Comparison of ENCODE assay signal across 8 mouse cellular contexts in the genomic region with DNA sequence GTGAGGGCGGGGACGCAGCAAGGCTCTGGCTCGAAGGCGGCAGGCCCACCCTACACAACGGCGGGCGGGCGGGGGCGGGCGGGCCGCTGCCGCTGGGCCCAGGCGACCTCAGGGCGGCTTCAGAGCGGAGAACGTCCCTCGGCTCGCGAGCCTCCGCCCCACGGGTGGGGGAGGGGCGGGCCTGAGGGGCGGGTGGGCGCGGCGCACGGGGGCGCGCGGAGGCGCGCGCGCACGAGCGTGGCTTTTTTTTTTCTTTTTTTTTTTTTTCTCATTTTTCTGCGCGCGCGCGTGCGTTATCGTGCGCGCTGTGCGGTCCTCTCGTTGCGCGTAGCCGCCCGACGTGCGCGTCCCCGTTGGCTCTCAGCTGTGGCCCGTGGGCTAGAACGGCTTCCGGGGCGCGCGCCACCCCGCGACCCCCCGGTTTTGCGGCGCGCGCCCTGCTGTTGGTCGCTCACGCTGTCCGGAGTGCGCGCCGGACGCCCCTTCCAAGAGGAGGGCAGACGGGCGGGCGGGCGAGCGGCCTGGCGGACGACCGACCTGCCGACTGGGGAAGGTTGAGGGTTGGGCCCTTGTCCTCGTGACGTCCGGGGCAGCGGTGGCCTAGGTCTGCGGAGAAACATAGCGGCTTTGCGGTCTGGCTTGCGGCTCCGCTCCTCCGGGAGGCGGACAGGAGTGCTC. TPM values are rescaled to one million over a fixed set of nuclear protein-coding genes. Genes with fewer than 3 reads are reported as not detected.
DNase-seq lines count a peak whose midpoint lies in the region; ATAC-seq and TF ChIP-seq lines count a peak whose summit lies in the region.

No protein-coding gene starts in this region.

- H3K4me3 ChIP-seq in C2C12 (ENCODE audit: insufficient read depth, poor library complexity, severe bottlenecking): peak overlapping the region; percentile 72
- H3K4me3 ChIP-seq in bone marrow macrophage, adult 2 months (ENCODE audit: insufficient read depth, low read length): peak overlapping the region; percentile 96
- H3K4me3 ChIP-seq in embryonic fibroblast, embryonic 13.5 days (ENCODE audit: insufficient read depth, low read length): peak overlapping the region; percentile 100
- peak overlapping the region; percentile 98 for H3K4me3 ChIP-seq in heart, embryonic 11.5 days (ENCODE audit: low read depth, low read length)
- peak overlapping the region; percentile 98 for H3K4me3 ChIP-seq in kidney, embryonic 16.5 days (ENCODE audit: low read length)
- peak overlapping the region; percentile 81 for H3K4me3 ChIP-seq in liver, adult 2 months (ENCODE audit: insufficient read depth, low read depth, low read length)

- TF ChIP-seq POLR2A in bone marrow macrophage, adult 2 months (IDR thresholded peaks at IDR 0.05; ENCODE audit: borderline replicate concordance, low read depth, low read length): no peak
- TF ChIP-seq POLR2A in embryonic fibroblast, embryonic 13.5 days (IDR thresholded peaks at IDR 0.05; ENCODE audit: low read depth, low read length): no peak; the same call in 1 of the 2 replicates
- TF ChIP-seq POLR2A in liver, adult 2 months (IDR thresholded peaks at IDR 0.05; ENCODE audit: extremely low read depth, insufficient read depth, low read length): 0 out of 2 replicates have a peak, but pooled peaks have one; percentile 8

- under 1% methylated on average over 81 of the region's 95 CpGs for WGBS in heart, embryonic 11.5 days (ENCODE audit: insufficient replicate concordance)
- under 1% methylated on average over 72 of the region's 95 CpGs for WGBS in kidney, embryonic 16.5 days
- under 1% methylated on average over 77 of the region's 95 CpGs for WGBS in liver, adult 2 months

- H3K4me1 ChIP-seq in bone marrow macrophage, adult 2 months (ENCODE audit: control insufficient read depth, insufficient read depth, low read length): peaks cover 16% of the 10 kb centered on the region
- peaks cover 16% of the 10 kb centered on the region for H3K4me1 ChIP-seq in embryonic fibroblast, embryonic 13.5 days (ENCODE audit: control insufficient read depth, insufficient read depth, low read length)
- peaks cover 15% of the 10 kb centered on the region for H3K4me1 ChIP-seq in heart, embryonic 11.5 days (ENCODE audit: control insufficient read depth, insufficient read depth, low read length)
- H3K4me1 ChIP-seq in kidney, embryonic 16.5 days (ENCODE audit: insufficient read depth, low read length): peaks cover 15% of the 10 kb centered on the region
- H3K4me1 ChIP-seq in liver, adult 2 months (ENCODE audit: control insufficient read depth, insufficient read depth, low read length): peaks cover 4% of the 10 kb centered on the region; the same call in 1 of the 2 replicates

- H3K27ac ChIP-seq in bone marrow macrophage, adult 2 months (ENCODE audit: insufficient read depth, low read depth, low read length): peak overlapping the region; percentile 95
- peak overlapping the region; percentile 95 for H3K27ac ChIP-seq in embryonic fibroblast, embryonic 13.5 days (ENCODE audit: insufficient read depth, low read length)
- peak overlapping the region; percentile 100 for H3K27ac ChIP-seq in heart, embryonic 11.5 days (ENCODE audit: low read depth, low read length)
- H3K27ac ChIP-seq in kidney, embryonic 16.5 days (ENCODE audit: low read length): peak overlapping the region; percentile 100
- H3K27ac ChIP-seq in liver, adult 2 months (replicated peaks; ENCODE audit: insufficient read depth, low read depth, low read length): peak overlapping the region; percentile 87

- peaks cover 47% of the 10 kb centered on the region for H3K36me3 ChIP-seq in C2C12 (ENCODE audit: control insufficient read depth, insufficient read depth)
- peaks cover 17% of the 10 kb centered on the region for H3K36me3 ChIP-seq in heart, embryonic 11.5 days (ENCODE audit: control insufficient read depth, insufficient read depth, low read length)
- peaks cover 31% of the 10 kb centered on the region for H3K36me3 ChIP-seq in kidney, embryonic 16.5 days (ENCODE audit: insufficient read depth, low read length)
- peaks cover 15% of the 10 kb centered on the region for H3K36me3 ChIP-seq in liver, adult 2 months (ENCODE audit: control insufficient read depth, insufficient read depth, low read length)

- peak overlapping the region; percentile 92 for H3ac ChIP-seq in C2C12 (ENCODE audit: control insufficient read depth, insufficient read length, low read depth)

- peak; percentile 81 for ATAC-seq in heart, embryonic 11.5 days (replicated peaks; ENCODE audit: insufficient number of reproducible peaks, low FRiP score, low TSS enrichment)
- ATAC-seq in kidney, embryonic 16.5 days (ENCODE audit: low FRiP score, low TSS enrichment): peak; percentile 82
- peak; percentile 19 for ATAC-seq in monocyte, adult 5-6 weeks (replicated peaks; ENCODE audit: insufficient number of reproducible peaks, low FRiP score, low TSS enrichment, poor library complexity, severe bottlenecking)

- peak overlapping the region; percentile 99 for H3K9ac ChIP-seq in heart, embryonic 11.5 days (ENCODE audit: low read depth, low read length)
- H3K9ac ChIP-seq in kidney, embryonic 16.5 days (replicated peaks; ENCODE audit: low read length): peak overlapping the region; percentile 99
- H3K9ac ChIP-seq in liver, adult 2 months (ENCODE audit: low read depth, low read length): peak overlapping the region; percentile 94

- no peaks in the 10 kb centered on the region for H3K9me3 ChIP-seq in heart, embryonic 11.5 days (replicated peaks; ENCODE audit: control insufficient read depth, low read length)
- no peaks in the 10 kb centered on the region for H3K9me3 ChIP-seq in kidney, embryonic 16.5 days (ENCODE audit: low read length)

- H3K4me2 ChIP-seq in heart, embryonic 11.5 days: peak overlapping the region; percentile 90
- peak overlapping the region; percentile 82 for H3K4me2 ChIP-seq in kidney, embryonic 16.5 days (replicated peaks; ENCODE audit: low read depth, low read length)

- peaks cover 47% of the 10 kb centered on the region for H3K79me3 ChIP-seq in C2C12 (ENCODE audit: low read depth)

- DNase-seq in liver, adult 2 months (ENCODE audit: extremely low read depth, low read depth, low spot score): peak; percentile 54
- DNase-seq in spleen, postnatal 36 days (ENCODE audit: low spot score in 2 of 2): peak; percentile 83

- no peaks in the 10 kb centered on the region for H3K27me3 ChIP-seq in C2C12 (ENCODE audit: control insufficient read depth, insufficient read depth, insufficient read length)
- no peaks in the 10 kb centered on the region for H3K27me3 ChIP-seq in heart, embryonic 11.5 days (ENCODE audit: control insufficient read depth, insufficient read depth, low read length)
- H3K27me3 ChIP-seq in kidney, embryonic 16.5 days (ENCODE audit: insufficient read depth, low read length): no peaks in the 10 kb centered on the region
- H3K27me3 ChIP-seq in liver, adult 2 months (ENCODE audit: control insufficient read depth, insufficient read depth, low read length): no peaks in the 10 kb centered on the region

- peaks cover 51% of the 10 kb centered on the region for H3K79me2 ChIP-seq in C2C12 (ENCODE audit: control insufficient read depth, insufficient read depth)
- H3K79me2 ChIP-seq in liver, adult 2 months (ENCODE audit: control insufficient read depth, insufficient read depth, low read length): peaks cover 13% of the 10 kb centered on the region; the same call in 1 of the 2 replicates

- TF ChIP-seq CTCF in C2C12 (IDR thresholded peaks at IDR 0.05; ENCODE audit: control insufficient read depth, insufficient read depth, insufficient read length): no peak
- no peak for TF ChIP-seq CTCF in bone marrow macrophage, adult 2 months (IDR thresholded peaks at IDR 0.05; ENCODE audit: low read depth, low read length)
- no peak for TF ChIP-seq CTCF in embryonic fibroblast, embryonic 13.5 days (IDR thresholded peaks at IDR 0.05; ENCODE audit: borderline replicate concordance, insufficient read depth, low read length)
- no peak for TF ChIP-seq CTCF in liver, adult 2 months (IDR thresholded peaks at IDR 0.05; ENCODE audit: low read depth, low read length)

RNA-seq across cellular contexts. Expression of a gene that starts 0.8 kb away (rescaled TPM):
- 58.2 TPM for polyA plus RNA-seq in C2C12 (2012; fragmentation: generic; extraction: Trizol)
- 73.6 and 80.9 TPM in 2 replicates for polyA plus RNA-seq in bone marrow macrophage, adult 2 months (2012; ENCODE audit: insufficient read depth, insufficient read length, missing spikeins)
- polyA plus RNA-seq in embryonic fibroblast, embryonic 13.5 days (2011; ENCODE audit: insufficient read length, low read depth, missing spikeins): 113 and 133 TPM in 2 replicates
- polyA plus RNA-seq in heart, embryonic 11.5 days (2014; fragmentation: Nextera tagmentation; extraction: Ambion mirVana): 103 and 109 TPM in 2 replicates
- 129 and 135 TPM in 2 replicates for polyA plus RNA-seq in kidney, embryonic 16.5 days (2015; fragmentation: Nextera tagmentation; extraction: Ambion mirVana)
- total RNA-seq in liver, adult 2 months (2014; rRNA removed): 43.0 and 52.7 TPM in 2 replicates
- 50.7 and 54.9 TPM in 2 replicates for polyA plus RNA-seq in liver, adult 2 months (2012; rRNA removed)
- total RNA-seq in monocyte, adult 5-6 weeks (2017): 169 to 180 TPM (median 176 TPM) in 3 replicates

RNA-seq across cellular contexts. Expression of a gene that starts 9.9 kb away (rescaled TPM):
- polyA plus RNA-seq in C2C12 (2012; fragmentation: generic; extraction: Trizol): 203 TPM
- polyA plus RNA-seq in bone marrow macrophage, adult 2 months (2012; ENCODE audit: insufficient read depth, insufficient read length, missing spikeins): 165 and 180 TPM in 2 replicates
- 261 and 263 TPM in 2 replicates for polyA plus RNA-seq in embryonic fibroblast, embryonic 13.5 days (2011; ENCODE audit: insufficient read length, low read depth, missing spikeins)
- 86.7 and 89.6 TPM in 2 replicates for polyA plus RNA-seq in heart, embryonic 11.5 days (2014; fragmentation: Nextera tagmentation; extraction: Ambion mirVana)
- 127 and 140 TPM in 2 replicates for polyA plus RNA-seq in kidney, embryonic 16.5 days (2015; fragmentation: Nextera tagmentation; extraction: Ambion mirVana)
- total RNA-seq in liver, adult 2 months (2014; rRNA removed): 69.6 and 70.6 TPM in 2 replicates
- 90.2 and 99.4 TPM in 2 replicates for polyA plus RNA-seq in liver, adult 2 months (2012; rRNA removed)
- 129 to 159 TPM (median 133 TPM) in 3 replicates for total RNA-seq in monocyte, adult 5-6 weeks (2017)

RNA-seq across cellular contexts. Expression of a gene that starts 27.0 kb away (rescaled TPM):
- polyA plus RNA-seq in C2C12 (2012; fragmentation: generic; extraction: Trizol): 70.8 TPM
- polyA plus RNA-seq in bone marrow macrophage, adult 2 months (2012; ENCODE audit: insufficient read depth, insufficient read length, missing spikeins): 86.8 and 87.1 TPM in 2 replicates
- 77.0 and 80.7 TPM in 2 replicates for polyA plus RNA-seq in embryonic fibroblast, embryonic 13.5 days (2011; ENCODE audit: insufficient read length, low read depth, missing spikeins)
- 48.9 and 57.4 TPM in 2 replicates for polyA plus RNA-seq in heart, embryonic 11.5 days (2014; fragmentation: Nextera tagmentation; extraction: Ambion mirVana)
- polyA plus RNA-seq in kidney, embryonic 16.5 days (2015; fragmentation: Nextera tagmentation; extraction: Ambion mirVana): 79.1 and 82.0 TPM in 2 replicates
- 24.3 and 34.1 TPM in 2 replicates for total RNA-seq in liver, adult 2 months (2014; rRNA removed)
- 51.7 and 80.5 TPM in 2 replicates for polyA plus RNA-seq in liver, adult 2 months (2012; rRNA removed)
- 39.9 to 81.2 TPM (median 50.5 TPM) in 3 replicates for total RNA-seq in monocyte, adult 5-6 weeks (2017)

RNA-seq across cellular contexts. Expression of a gene that starts 37.9 kb away (rescaled TPM):
- polyA plus RNA-seq in C2C12 (2012; fragmentation: generic; extraction: Trizol): 36.3 TPM
- polyA plus RNA-seq in bone marrow macrophage, adult 2 months (2012; ENCODE audit: insufficient read depth, insufficient read length, missing spikeins): 2.7 and 3.4 TPM in 2 replicates
- 118 and 152 TPM in 2 replicates for polyA plus RNA-seq in embryonic fibroblast, embryonic 13.5 days (2011; ENCODE audit: insufficient read length, low read depth, missing spikeins)
- polyA plus RNA-seq in heart, embryonic 11.5 days (2014; fragmentation: Nextera tagmentation; extraction: Ambion mirVana): 22.7 and 30.4 TPM in 2 replicates
- 68.5 and 73.6 TPM in 2 replicates for polyA plus RNA-seq in kidney, embryonic 16.5 days (2015; fragmentation: Nextera tagmentation; extraction: Ambion mirVana)
- 4.0 and 4.8 TPM in 2 replicates for total RNA-seq in liver, adult 2 months (2014; rRNA removed)
- polyA plus RNA-seq in liver, adult 2 months (2012; rRNA removed): 2.7 and 5.0 TPM in 2 replicates
- total RNA-seq in monocyte, adult 5-6 weeks (2017): not detected in 3 replicates

RNA-seq across cellular contexts. Expression of a gene that starts 42.7 kb away (rescaled TPM):
- polyA plus RNA-seq in C2C12 (2012; fragmentation: generic; extraction: Trizol): 332 TPM
- polyA plus RNA-seq in bone marrow macrophage, adult 2 months (2012; ENCODE audit: insufficient read depth, insufficient read length, missing spikeins): 44.2 and 59.9 TPM in 2 replicates
- polyA plus RNA-seq in embryonic fibroblast, embryonic 13.5 days (2011; ENCODE audit: insufficient read length, low read depth, missing spikeins): 176 and 180 TPM in 2 replicates
- polyA plus RNA-seq in heart, embryonic 11.5 days (2014; fragmentation: Nextera tagmentation; extraction: Ambion mirVana): 130 TPM in 2 replicates
- 188 and 198 TPM in 2 replicates for polyA plus RNA-seq in kidney, embryonic 16.5 days (2015; fragmentation: Nextera tagmentation; extraction: Ambion mirVana)
- total RNA-seq in liver, adult 2 months (2014; rRNA removed): 33.6 and 39.3 TPM in 2 replicates
- 62.5 and 72.8 TPM in 2 replicates for polyA plus RNA-seq in liver, adult 2 months (2012; rRNA removed)
- 62.6 to 85.5 TPM (median 75.7 TPM) in 3 replicates for total RNA-seq in monocyte, adult 5-6 weeks (2017)

Comparison
In these comparisons a context has a peak if more than half of its experiments do, and no peak if none do; other contexts are left out.
1. Peak in every context shown above with its lines: DNase-seq, ATAC-seq, H3K4me3 ChIP-seq and H3K27ac ChIP-seq.
2. ATAC-seq: peak in every context shown above with its lines; median percentile 82 in kidney, embryonic 16.5 days; 81 in heart, embryonic 11.5 days; 19 in monocyte, adult 5-6 weeks.